Mouse (Mus musculus): Measurements from ENCODE around the gene Pycr1. TPM values are rescaled to one million over a fixed set of nuclear protein-coding genes. Genes with fewer than 3 reads are reported as not detected.

Pycr1 gene
- total RNA-seq, 2 experiments from 2014 or later, result 3.5 to 3.8 TPM

DNA sequence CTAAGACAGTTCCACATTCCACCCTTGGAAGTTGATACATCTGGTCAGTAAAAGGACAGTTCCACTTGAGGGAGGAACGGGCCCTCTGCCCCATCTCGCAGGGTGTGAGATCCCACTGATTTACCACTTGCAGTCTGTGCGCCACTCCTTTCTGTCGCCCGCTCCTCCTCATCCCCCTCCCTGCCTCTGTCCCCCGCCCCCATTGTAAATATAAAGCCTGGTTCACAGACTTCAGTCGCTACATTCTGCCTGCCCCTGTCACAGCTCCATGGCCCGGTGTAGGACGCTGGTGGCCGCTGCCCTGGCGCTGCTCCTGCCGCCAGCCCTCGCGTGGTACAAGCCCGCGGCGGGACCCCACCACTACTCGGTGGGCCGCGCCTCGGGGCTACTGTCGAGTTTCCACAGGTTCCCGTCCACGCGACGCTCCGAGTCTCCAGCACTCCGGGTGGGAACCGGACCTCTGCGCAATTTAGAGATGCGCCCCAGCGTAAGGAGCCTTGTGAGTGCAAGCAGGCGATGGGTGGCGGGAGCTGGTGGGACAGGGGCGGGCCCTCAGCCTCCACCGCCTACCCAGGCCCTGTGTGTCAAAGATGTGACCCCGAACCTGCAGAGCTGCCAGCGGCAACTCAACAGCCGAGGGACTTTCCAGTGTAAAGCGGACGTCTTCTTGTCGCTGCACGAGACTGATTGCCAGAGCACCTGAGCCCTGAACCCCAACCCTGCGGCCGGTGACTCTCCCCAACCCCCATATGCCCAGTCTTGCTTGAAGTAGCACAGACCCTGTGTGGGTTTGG is 35.1 kb downstream of the Pycr1 start, which contains the start of gene Npb:
Npb (plus strand) TSS at position 237 of the 794 bp plus-strand sequence.
- intact Hi-C loops (cut with DNase I), result no loop called here
- DNase-seq, result no peak
- H3K27ac ChIP-seq, result no peak within 1 kb of the TSS
- no peak within 1 kb of the TSS for H3K4me3 ChIP-seq
- no peak for TF ChIP-seq CTCF (IDR thresholded peaks at IDR 0.05)

DNA sequence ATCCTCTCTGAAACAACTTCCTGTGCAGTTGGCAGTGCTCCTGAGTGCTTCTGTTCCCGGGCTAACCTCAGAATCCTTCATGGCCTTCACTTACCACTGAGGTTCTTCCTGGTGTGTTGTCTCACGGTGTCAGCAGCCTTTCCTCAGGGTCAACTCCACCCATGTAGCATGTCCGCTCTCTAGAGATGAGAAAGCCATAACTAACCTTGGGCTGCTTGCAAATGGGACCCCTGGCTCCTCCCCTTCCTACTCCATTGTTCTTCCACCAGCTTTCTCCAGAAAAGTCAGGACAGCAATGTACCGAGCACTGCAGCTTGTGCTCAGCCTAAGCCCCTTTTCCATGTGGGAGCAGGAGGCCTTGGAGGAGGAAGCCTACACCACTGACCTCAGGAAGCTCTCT is 36.8 kb downstream of the Pycr1 start:
- no peak for TF ChIP-seq CTCF (IDR thresholded peaks at IDR 0.05)
- no peak overlapping the region for H3K4me3 ChIP-seq
- intact Hi-C loops (cut with DNase I), result no loop called here
- DNase-seq, result no peak
- H3K27ac ChIP-seq, result no peak overlapping the region

GRCm38 (mm10) chr11:120605667-120606066 is 37.9 kb downstream of the Pycr1 start:
- Histone ChIP-seq H3K4me3 (no peak overlapping the region), H3K27ac (no peak overlapping the region)
- intact Hi-C loops (cut with DNase I), result no loop called here
- no peak for TF ChIP-seq CTCF (IDR thresholded peaks at IDR 0.05)
- no peak for DNase-seq

GRCm38 (mm10) chr11:120603545-120603944 is 40.0 kb downstream of the Pycr1 start:
- intact Hi-C loops (cut with DNase I), result no loop called here
- Histone ChIP-seq H3K27ac (no peak overlapping the region), H3K4me3 (no peak overlapping the region)
- DNase-seq, result no peak
- no peak for TF ChIP-seq CTCF (IDR thresholded peaks at IDR 0.05)

- TF ChIP-seq CTCF (IDR thresholded peaks at IDR 0.05), result no peak
- intact Hi-C loops (cut with DNase I), result no loop called here
- no peak for DNase-seq
Measured at GRCm38 (mm10) chr11:120600716-120601115, 42.9 kb downstream of the Pycr1 start.

DNA sequence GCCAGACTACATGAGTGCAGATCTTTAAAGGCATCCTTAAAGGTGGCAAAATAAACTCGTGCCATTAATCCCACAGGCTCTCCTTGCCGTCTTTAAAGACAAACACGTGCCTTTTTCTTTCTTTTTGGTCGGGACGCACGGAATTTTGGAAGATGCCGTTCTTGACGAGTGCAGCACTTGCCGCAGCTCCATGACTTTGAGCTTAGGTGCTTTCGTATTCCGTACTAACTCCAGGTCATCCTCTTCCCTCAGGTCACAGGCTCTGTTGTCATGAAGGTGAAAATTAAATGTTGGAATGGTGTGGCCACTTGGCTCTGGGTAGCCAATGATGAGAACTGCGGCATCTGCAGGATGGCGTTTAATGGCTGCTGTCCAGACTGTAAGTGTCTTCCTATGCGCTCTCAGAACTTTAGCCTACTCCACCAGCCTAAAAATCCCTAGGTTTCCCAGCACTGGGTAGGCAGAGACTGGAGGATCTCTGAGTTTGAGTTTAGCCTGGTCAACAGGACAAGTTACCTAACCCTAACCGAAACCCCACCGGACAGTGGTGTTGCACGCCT is 44.5 kb downstream of the Pycr1 start:
- peak overlapping the region; percentile 94 for H3K4me3 ChIP-seq
- no peak for DNase-seq
- TF ChIP-seq CTCF (IDR thresholded peaks at IDR 0.05), result no peak
- peak overlapping the region; percentile 86 for H3K27ac ChIP-seq
- intact Hi-C loops (cut with DNase I), result no loop called here

More at GRCm38 (mm10) chr11:120600716-120601115, 42.9 kb downstream of the Pycr1 start:
- no peak overlapping the region for H3K4me3 ChIP-seq
- H3K27ac ChIP-seq, result no peak overlapping the region

DNA sequence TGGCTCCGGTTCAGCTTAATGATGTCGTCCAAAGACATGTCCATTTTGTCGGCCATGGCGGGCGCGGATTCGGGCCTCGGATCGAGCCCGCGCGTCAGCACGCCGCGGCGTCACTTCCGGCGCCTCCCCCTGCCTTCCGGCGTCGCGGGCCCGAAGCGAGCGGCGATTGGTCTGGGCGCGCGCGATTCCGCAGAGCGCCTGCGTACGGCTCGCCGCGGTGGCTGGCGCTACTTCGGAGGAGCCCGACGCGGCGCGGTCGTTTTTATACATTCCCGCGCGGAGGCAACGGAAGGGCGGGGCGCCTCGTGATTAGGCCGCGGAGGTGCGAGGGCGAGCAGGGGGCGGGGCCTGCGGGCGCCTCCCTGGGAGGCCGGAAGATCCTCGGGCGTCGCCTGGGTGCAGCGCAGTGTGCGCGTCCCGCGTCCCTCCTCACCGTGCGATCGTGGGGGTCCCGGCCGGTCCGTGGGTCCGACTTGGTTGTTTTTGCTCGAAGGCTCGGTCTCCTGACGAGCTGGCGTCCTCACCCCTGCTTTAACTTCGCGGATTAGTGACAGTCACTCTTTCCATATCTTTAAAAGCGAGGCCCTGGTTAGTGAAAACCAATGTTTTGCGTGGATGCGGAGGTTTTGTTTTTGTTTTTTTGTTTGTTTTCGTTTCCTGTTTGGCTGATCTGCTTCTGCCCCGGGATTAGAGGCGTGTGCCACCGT is 45.1 kb downstream of the Pycr1 start, which contains the start of the genes Alyref and Anapc11:
Alyref (minus strand) TSS at position 83 of the 707 bp plus-strand sequence.
Anapc11 (plus strand) TSS at position 139 of the 707 bp plus-strand sequence.
- peak; percentile 98 for DNase-seq
- intact Hi-C loops (cut with DNase I), result no loop called here
- TF ChIP-seq CTCF (IDR thresholded peaks at IDR 0.05), result no peak; the same call in 1 of the 2 replicates
- Histone ChIP-seq H3K4me3 (peak within 1 kb of the TSS; percentile 94), H3K27ac (peak within 1 kb of the TSS; percentile 86)

DNA sequence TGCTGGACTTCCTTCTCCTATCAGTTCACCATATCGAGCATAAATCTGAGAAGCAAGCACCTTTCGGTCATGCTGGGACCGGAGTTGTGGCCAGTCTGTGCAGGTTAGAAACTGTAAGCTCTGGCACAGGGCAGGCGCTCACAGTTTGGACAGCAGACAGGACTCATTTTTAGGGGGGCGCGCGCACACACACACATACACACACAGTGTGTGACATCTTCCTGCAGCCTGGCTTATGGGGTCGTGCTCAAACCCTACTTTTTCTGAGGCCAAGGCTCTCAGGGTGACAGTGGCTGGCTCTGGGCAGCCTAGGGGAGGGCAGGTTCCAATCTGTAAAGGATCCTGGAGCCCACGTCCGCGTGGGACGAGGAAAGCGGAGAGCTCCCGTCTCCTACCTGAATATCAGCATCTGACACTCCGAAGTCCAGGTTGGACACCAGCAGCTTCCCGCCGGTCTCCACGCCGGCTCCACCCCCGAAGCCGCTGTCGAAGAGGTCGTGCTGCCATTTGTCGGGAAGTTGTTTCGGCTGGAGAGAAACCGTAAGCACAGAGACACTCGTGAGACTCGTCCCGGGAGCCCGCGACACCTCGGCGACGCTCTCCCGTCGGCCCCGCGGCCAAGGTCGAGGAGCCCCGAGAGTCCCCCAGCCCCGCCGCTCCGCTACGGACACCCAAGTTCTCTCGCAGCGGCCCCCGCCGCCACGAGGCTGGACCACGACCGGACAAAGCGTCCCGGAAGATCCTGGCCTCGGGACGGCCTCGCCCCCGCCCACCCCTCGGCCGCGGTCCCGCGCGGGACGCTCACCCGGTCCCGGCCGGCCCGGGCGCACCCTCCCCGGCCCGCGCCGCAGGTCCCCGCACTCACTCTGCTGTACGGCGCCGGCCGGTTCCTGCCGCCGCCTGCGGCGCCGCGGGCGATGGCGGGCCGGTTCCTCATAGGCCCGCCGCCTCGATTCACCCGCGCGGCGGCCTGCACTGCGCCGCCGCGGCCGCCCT is 46.0 kb downstream of the Pycr1 start:
- TF ChIP-seq CTCF (IDR thresholded peaks at IDR 0.05), result no peak
- intact Hi-C loops (cut with DNase I), result loop anchor here (1.0 kb wide), 1 partner anchor 15 kb away; no protein-coding TSS in a partner anchor
- Histone ChIP-seq H3K27ac (peak overlapping the region; percentile 86), H3K4me3 (peak overlapping the region; percentile 94)
- DNase-seq, result peak; percentile 51

- Histone ChIP-seq H3K27ac (no peak overlapping the region), H3K4me3 (no peak overlapping the region)
- TF ChIP-seq CTCF (IDR thresholded peaks at IDR 0.05), result no peak
- intact Hi-C loops (cut with DNase I), result no loop called here
- DNase-seq, result no peak
Measured at GRCm38 (mm10) chr11:120588531-120588930, 55.0 kb downstream of the Pycr1 start.

Small RNAs within 50 kb of the gene (microRNA-seq; reads per million reads assigned to microRNA genes)
- not detected for gene Mir6936

Other genes starting within 250 kb of the Pycr1 start
- 10 to 100 TPM; 75.8 to 94.9 TPM for gene Nploc4, start 206.1 kb downstream of the Pycr1 start, total RNA-seq (2021)
- gene Tspan10, start 201.1 kb downstream of the Pycr1 start, total RNA-seq (2021), result 1 to 10 TPM in 1 of 2 experiments, not detected in 1; 1.1 TPM
- gene Pde6g, start 190.3 kb downstream of the Pycr1 start, total RNA-seq (2021), result 1 to 10 TPM in 1 of 2 experiments, under 1 TPM in 1; 0.41 to 1.2 TPM
- 10 to 100 TPM; 19.1 to 31.8 TPM for gene Oxld1, start 185.7 kb downstream of the Pycr1 start, total RNA-seq (2021)
- gene Ccdc137, start 185.7 kb downstream of the Pycr1 start, total RNA-seq (2021), result 1 to 10 TPM; 5.2 to 7.2 TPM
- gene Arl16, start 176.2 kb downstream of the Pycr1 start, total RNA-seq (2021), result 1 to 10 TPM; 5.6 to 6.3 TPM
- 100 to 1,000 TPM; 120 to 177 TPM for gene Mrpl12, start 159.2 kb downstream of the Pycr1 start, total RNA-seq (2021)
- gene Slc25a10, start 151.9 kb downstream of the Pycr1 start, total RNA-seq (2021), result 1 to 10 TPM; 2.8 to 4.1 TPM
- gene Gcgr, start 113.1 kb downstream of the Pycr1 start, total RNA-seq (2021), result under 1 TPM in 1 of 2 experiments, not detected in 1; 0.33 TPM
- 10 to 100 TPM; 21.7 to 22.1 TPM for gene Mcrip1, start 94.0 kb downstream of the Pycr1 start, total RNA-seq (2021)
- 100 to 1,000 TPM; 188 to 418 TPM for gene Ppp1r27, start 92.6 kb downstream of the Pycr1 start, total RNA-seq (2021)
- gene P4hb, start 70.5 kb downstream of the Pycr1 start, total RNA-seq (2021), result 100 to 1,000 TPM; 201 to 240 TPM
- gene Arhgdia, start 62.1 kb downstream of the Pycr1 start, total RNA-seq (2021), result 10 to 100 TPM; 72.1 to 89.6 TPM
- gene Alyref, start 45.4 kb downstream of the Pycr1 start, total RNA-seq (2021), result 10 to 100 TPM; 36.0 to 44.7 TPM
- gene Anapc11, start 45.3 kb downstream of the Pycr1 start, total RNA-seq (2021), result 10 to 100 TPM; 45.3 to 58.5 TPM
- under 1 TPM in 1 of 2 experiments, not detected in 1; 0.78 TPM for gene Npb, start 35.3 kb downstream of the Pycr1 start, total RNA-seq (2021)
- 10 to 100 TPM; 30.6 to 39.2 TPM for gene Pcyt2, start 25.8 kb downstream of the Pycr1 start, total RNA-seq (2021)
- gene Sirt7, start 18.5 kb downstream of the Pycr1 start, total RNA-seq (2021), result 1 to 10 TPM; 4.1 to 4.7 TPM
- 10 to 100 TPM; 53.1 to 68.2 TPM for gene Mafg, start 10.2 kb downstream of the Pycr1 start, total RNA-seq (2021)
- 100 to 1,000 TPM; 109 to 157 TPM for gene Myadml2, start 4.4 kb upstream of the Pycr1 start, total RNA-seq (2021)
- gene Notum, start 17.4 kb upstream of the Pycr1 start, total RNA-seq (2021), result not detected
- 10 to 100 TPM; 31.2 to 32.4 TPM for gene Aspscr1, start 29.2 kb upstream of the Pycr1 start, total RNA-seq (2021)
- 10 to 100 TPM; 22.1 to 32.3 TPM for gene Cenpx, start 70.0 kb upstream of the Pycr1 start, total RNA-seq (2021)
- gene Lrrc45, start 70.2 kb upstream of the Pycr1 start, total RNA-seq (2021), result 1 to 10 TPM; 3.6 to 4.4 TPM
- gene Rac3, start 77.7 kb upstream of the Pycr1 start, total RNA-seq (2021), result 1 to 10 TPM in 1 of 2 experiments, under 1 TPM in 1; 0.87 to 1.3 TPM
- 1 to 10 TPM; 6.3 to 8.6 TPM for gene Dcxr, start 83.5 kb upstream of the Pycr1 start, total RNA-seq (2021)
- 10 to 100 TPM in 1 of 2 experiments, 1 to 10 TPM in 1; 9.1 to 15.4 TPM for gene Cbr2, start 88.3 kb upstream of the Pycr1 start, total RNA-seq (2021)
- 10 to 100 TPM; 15.7 to 22.2 TPM for gene Hmga1b, start 119.0 kb upstream of the Pycr1 start, total RNA-seq (2021)
- 10 to 100 TPM; 11.7 to 14.1 TPM for gene Rfng, start 140.4 kb upstream of the Pycr1 start, total RNA-seq (2021)
- 10 to 100 TPM; 57.9 to 65.2 TPM for gene Gps1, start 140.5 kb upstream of the Pycr1 start, total RNA-seq (2021)
- 10 to 100 TPM; 31.2 to 31.5 TPM for gene Dus1l, start 152.6 kb upstream of the Pycr1 start, total RNA-seq (2021)
- 10 to 100 TPM in 1 of 2 experiments, 1 to 10 TPM in 1; 6.8 to 20.0 TPM for gene Fasn, start 180.8 kb upstream of the Pycr1 start, total RNA-seq (2021)

Data from gastrocnemius, adult 2 months (tissue).